Mouse (Mus musculus): ENCODE results near the gene Anapc15.

DNA sequence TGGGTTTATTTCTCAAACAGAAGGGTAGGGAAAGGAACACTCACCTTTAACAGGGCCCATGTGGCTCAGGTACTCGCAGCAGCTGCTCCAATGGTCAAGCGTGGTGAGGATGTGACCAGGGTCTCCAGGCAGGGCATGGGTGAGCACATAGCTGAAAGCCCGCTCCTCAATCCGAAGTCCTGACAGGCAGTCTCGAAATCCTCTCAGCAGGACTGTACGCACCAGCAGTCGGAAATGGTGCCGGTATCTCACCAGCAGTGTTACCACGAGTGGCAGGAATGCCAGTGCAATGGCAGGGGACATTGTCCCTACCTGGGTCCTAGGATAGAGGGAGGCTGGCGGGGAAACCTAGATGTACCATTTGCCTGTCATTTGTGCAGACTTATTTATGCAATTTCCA lies 38.5 kb downstream of the Anapc15 start:
- TF ChIP-seq CTCF (IDR thresholded peaks at IDR 0.05; ENCODE audit: control insufficient read depth, insufficient read depth, insufficient read length) (no peak), MAX (IDR thresholded peaks at IDR 0.05) (no peak), USF1 (IDR thresholded peaks at IDR 0.05; ENCODE audit: low read depth) (no peak), MYOD1 (IDR thresholded peaks at IDR 0.05; ENCODE audit: control insufficient read depth, insufficient read length, low read depth) (no peak), FOSL1 (IDR thresholded peaks at IDR 0.05; ENCODE audit: insufficient read depth, low read length, poor library complexity, severe bottlenecking) (no peak), CEBPB (IDR thresholded peaks at IDR 0.05; ENCODE audit: low read depth) (no peak), MYOG (IDR thresholded peaks at IDR 0.05; ENCODE audit: control insufficient read depth, extremely low read depth, insufficient read length) (no peak)

Measured in C2C12 (cell line).